Mouse (Mus musculus) layer of hippocampus, postnatal 10 days (tissue): ENCODE data around the gene Pde5a. TPM values are rescaled to one million over a fixed set of nuclear protein-coding genes. Genes with fewer than 3 reads are reported as not detected.

ENCODE experiments used
- DNase-seq, 2 experiments: peaks; one replicate each; pipeline ENCODE4 v3.0.0; 2021; ENCODE audit warnings: low spot score in 2 of 2
- total RNA-seq, 2 experiments: library from RNA; stranded (reverse); gene quantifications; 2 replicates each; pipeline ENCODE4 v1.2.3; 2021

Pde5a gene
- total RNA-seq, 2 experiments from 2014 or later: 10.4 to 12.7 TPM

- no peak for DNase-seq
Observed at GRCm38 (mm10) chr3:122848410-122849034, 119.8 kb downstream of the Pde5a start.

GRCm38 (mm10) chr3:122855149-122855548 lies 126.4 kb downstream of the Pde5a start:
- DNase-seq: no peak

GRCm38 (mm10) chr3:122859829-122860228 lies 131.1 kb downstream of the Pde5a start:
- no peak for DNase-seq

- no peak for DNase-seq
Observed at GRCm38 (mm10) chr3:122860573-122861498, 132.1 kb downstream of the Pde5a start.

- no peak for DNase-seq
Observed at GRCm38 (mm10) chr3:122865092-122865491, 136.3 kb downstream of the Pde5a start.

- no peak for DNase-seq
Observed at GRCm38 (mm10) chr3:122868270-122868669, 139.5 kb downstream of the Pde5a start.

GRCm38 (mm10) chr3:122871596-122871995 lies 142.8 kb downstream of the Pde5a start:
- DNase-seq: no peak

GRCm38 (mm10) chr3:122876870-122877269 lies 148.1 kb downstream of the Pde5a start:
- no peak for DNase-seq

- DNase-seq: no peak
Observed at GRCm38 (mm10) chr3:122877543-122877942, 148.8 kb downstream of the Pde5a start.

GRCm38 (mm10) chr3:122878705-122879315 lies 150.1 kb downstream of the Pde5a start:
- no peak for DNase-seq

GRCm38 (mm10) chr3:122887505-122888301 lies 159.0 kb downstream of the Pde5a start:
- DNase-seq: no peak

GRCm38 (mm10) chr3:122888371-122888819 lies 159.6 kb downstream of the Pde5a start:
- peak in 1 of 2 experiments; percentile 12 for DNase-seq

GRCm38 (mm10) chr3:122894772-122895171 lies 166.0 kb downstream of the Pde5a start, which contains the start of gene Fabp2:
TSS of gene Fabp2 (plus strand) at chr3:122895072.
- DNase-seq: no peak

- DNase-seq: no peak
Observed at GRCm38 (mm10) chr3:122895189-122895731, 166.5 kb downstream of the Pde5a start.

GRCm38 (mm10) chr3:122898254-122898653 lies 169.5 kb downstream of the Pde5a start:
- DNase-seq: no peak

- peak; percentile 37 to 60 for DNase-seq
Observed at GRCm38 (mm10) chr3:122903746-122904433, 175.1 kb downstream of the Pde5a start.

GRCm38 (mm10) chr3:122907841-122908240 lies 179.1 kb downstream of the Pde5a start:
- DNase-seq: no peak
